Mouse (Mus musculus): Measurements from ENCODE around the gene Ddx1. TPM values are rescaled to one million over a fixed set of nuclear protein-coding genes. Genes with fewer than 3 reads are reported as not detected.

Gene Ddx1
- total and polyA plus RNA-seq, 3 experiments, result 75.8 to 242 (median 117) TPM

DNA sequence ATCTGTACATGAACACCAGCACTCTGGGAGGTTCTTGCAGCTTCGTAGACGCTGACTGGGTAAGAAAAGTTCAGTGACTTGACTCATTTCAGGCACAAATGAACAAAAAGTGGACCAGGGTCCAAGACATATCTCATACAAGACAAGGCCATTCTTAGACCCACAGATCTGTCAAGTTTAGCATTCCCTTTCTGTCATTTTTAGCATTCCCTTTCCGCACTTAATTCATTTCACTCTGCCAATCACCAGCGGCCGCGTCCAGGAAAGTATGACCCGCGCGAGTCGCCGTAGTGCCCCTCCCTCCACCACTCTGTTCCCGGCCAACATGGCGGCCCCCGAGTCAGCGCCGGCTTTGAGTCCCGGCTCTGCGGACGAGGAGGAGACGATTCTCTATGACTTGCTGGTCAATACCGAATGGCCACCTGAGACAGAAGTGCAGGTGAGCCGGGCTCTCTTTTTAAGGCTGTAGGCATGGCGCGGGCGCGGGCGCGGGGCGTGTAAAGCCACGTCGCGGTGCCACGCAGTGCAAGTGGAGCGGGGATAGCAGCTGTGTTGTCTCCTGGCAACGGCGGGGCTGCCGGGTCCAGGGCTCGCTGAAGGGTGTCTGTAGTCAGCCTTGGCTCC lies 19.9 kb upstream of the Ddx1 start, which contains the start of gene Nbas:
Gene Nbas, plus strand, starts transcription at position 308 of the 624 bp plus-strand sequence.
- dilution Hi-C loops (cut with MboI; ENCODE audit: extremely low pct_ligation_motif_present, extremely low pct_unique_long_range_greater_than_20kb, low sequenced_read_pairs) (no loop called here), in situ Hi-C loops (cut with MboI; ENCODE audit: low pct_ligation_motif_present, low pct_unique_long_range_greater_than_20kb, low sequenced_read_pairs) (no loop called here)
- Histone ChIP-seq H3K27ac (ENCODE audit: insufficient read depth, low read depth) (peak within 1 kb of the TSS; percentile 76), H3K4me2 (ENCODE audit: insufficient read depth, low read depth, poor library complexity, severe bottlenecking) (peak within 1 kb of the TSS; percentile 68), H3K27me3 (replicated peaks) (no peaks in the 10 kb centered on the region), H3K4me3 (replicated peaks in 1 of 3; ENCODE audit: low read depth in 2 of 3, low read length in 2 of 3, poor library complexity in 1 of 3) (peak within 1 kb of the TSS; percentile 83 to 99 (median 85)), H3K9me3 (replicated peaks; ENCODE audit: low read length) (no peaks in the 10 kb centered on the region), H3K36me3 (replicated peaks in 1 of 2; ENCODE audit: control insufficient read depth in 1 of 2, insufficient read depth in 1 of 2, low read length in 1 of 2) (peaks cover 8 to 14% of the 10 kb centered on the region in 2 experiments), H3K4me1 (ENCODE audit: control insufficient read depth in 1 of 2, insufficient read depth in 2 of 2) (peaks cover 2 to 14% of the 10 kb centered on the region in 2 experiments; a peak in 2 of 4 replicates), H3K79me2 (replicated peaks; ENCODE audit: control insufficient read depth, extremely low read depth, insufficient read depth, poor library complexity, severe bottlenecking) (peaks cover 21% of the 10 kb centered on the region), H3K9ac (ENCODE audit: insufficient read depth, low read depth) (peak within 1 kb of the TSS; percentile 98)
- DNase-seq (ENCODE audit: extremely low read depth), result peak; percentile 71
- TF ChIP-seq CHD2 (IDR thresholded peaks at IDR 0.05; ENCODE audit: low read length), result 0 out of 2 replicates have a peak, but pooled peaks have one; percentile 25
- no peak for TF ChIP-seq SMC3 (IDR thresholded peaks at IDR 0.05; ENCODE audit: low read depth, low read length)
- TF ChIP-seq MEF2A (IDR thresholded peaks at IDR 0.05; ENCODE audit: borderline replicate concordance, low read depth, low read length), result peak; percentile 54; the same call in 1 of the 2 replicates
- peak; percentile 79; the same call in 1 of the 2 replicates for TF ChIP-seq ZMIZ1 (IDR thresholded peaks at IDR 0.05; ENCODE audit: low read depth, low read length)
- peak; percentile 88 for TF ChIP-seq NELFE (IDR thresholded peaks at IDR 0.05; ENCODE audit: low read depth, low read length)
- no peak for TF ChIP-seq RAD21 (IDR thresholded peaks at IDR 0.05; ENCODE audit: low read depth, low read length)
- TF ChIP-seq TCF12 (IDR thresholded peaks at IDR 0.05; ENCODE audit: low read depth, low read length), result peak; percentile 88
- no peak for TF ChIP-seq MYC (IDR thresholded peaks at IDR 0.05; ENCODE audit: low read depth, low read length)
- 0 out of 2 replicates have a peak, but pooled peaks have one; percentile 50 for TF ChIP-seq KAT2A (IDR thresholded peaks at IDR 0.05; ENCODE audit: insufficient replicate concordance, low read length)
- TF ChIP-seq MAX (IDR thresholded peaks at IDR 0.05; ENCODE audit: low read length), result no peak; the same call in 1 of the 2 replicates
- peak; percentile 83 for TF ChIP-seq POLR2A (IDR thresholded peaks at IDR 0.05; ENCODE audit: low read depth, low read length)
- TF ChIP-seq TBP (conservative IDR thresholded peaks at IDR 0.05; ENCODE audit: low read depth, low read length), result peak; percentile 70
- peak; percentile 84 for TF ChIP-seq MAZ (IDR thresholded peaks at IDR 0.05; ENCODE audit: low read depth, low read length)
- TF ChIP-seq ELF1 (IDR thresholded peaks at IDR 0.05; ENCODE audit: low read depth, low read length), result peak; percentile 46
- TF ChIP-seq NRF1 (IDR thresholded peaks at IDR 0.05; ENCODE audit: low read depth, low read length), result peak; percentile 60
- no peak for TF ChIP-seq USF1 (IDR thresholded peaks at IDR 0.05; ENCODE audit: low read depth, low read length)
- 0 out of 2 replicates have a peak, but pooled peaks have one; percentile 38 for TF ChIP-seq CHD1 (IDR thresholded peaks at IDR 0.05; ENCODE audit: low read depth, low read length)
- TF ChIP-seq IRF4 (IDR thresholded peaks at IDR 0.05; ENCODE audit: low read depth, low read length), result peak; percentile 63; the same call in 1 of the 2 replicates
- TF ChIP-seq MAFK (IDR thresholded peaks at IDR 0.05; ENCODE audit: insufficient replicate concordance, low read length), result 0 out of 2 replicates have a peak, but pooled peaks have one; percentile 11
- peak; percentile 84 for TF ChIP-seq MXI1 (IDR thresholded peaks at IDR 0.05; ENCODE audit: low read depth, low read length)
- TF ChIP-seq POLR2AphosphoS2 (IDR thresholded peaks at IDR 0.05; ENCODE audit: low read depth, low read length), result peak; percentile 58; the same call in 1 of the 2 replicates
- TF ChIP-seq ETS1 (conservative IDR thresholded peaks at IDR 0.05; ENCODE audit: low read depth, low read length), result peak; percentile 18; the same call in 1 of the 2 replicates
- TF ChIP-seq HCFC1 (IDR thresholded peaks at IDR 0.05; ENCODE audit: low read depth, low read length), result peak; percentile 82

Measured in CH12.LX (cell line).